Mouse (Mus musculus) embryonic facial prominence, embryonic 12.5 days (tissue): ENCODE results near the gene Senp1. TPM values are rescaled to one million over a fixed set of nuclear protein-coding genes. Genes with fewer than 3 reads are reported as not detected.

Experiments used
- ATAC-seq: fragments of 200-750 bp; cut with Nextera tagmentation; 2 replicates; pipeline ENCODE4 v1.8.0; 2017; ENCODE audit not compliant: insufficient number of reproducible peaks, insufficient read depth, low FRiP score, low TSS enrichment
- H3K27ac ChIP-seq: fragments of 300-500 bp; sonication (generic); 2 replicates; pipeline ENCODE4 v1.5.1; 2016; ENCODE audit warnings: mild to moderate bottlenecking
- H3K27me3 ChIP-seq: fragments of 300-500 bp; sonication (generic); 2 replicates; pipeline ENCODE4 v1.6.1; 2016; ENCODE audit warnings: mild to moderate bottlenecking, moderate library complexity
- H3K36me3 ChIP-seq: fragments of 300-500 bp; sonication (generic); 2 replicates; pipeline ENCODE4 v1.6.1; 2016; ENCODE audit warnings: mild to moderate bottlenecking
- H3K4me1 ChIP-seq: fragments of 300-500 bp; sonication (generic); 2 replicates; pipeline ENCODE4 v1.6.1; 2016
- H3K4me2 ChIP-seq: fragments of 300-500 bp; sonication (generic); replicated peaks from 2 replicates; pipeline ENCODE4 v1.6.1; 2016; ENCODE audit warnings: mild to moderate bottlenecking, moderate library complexity
- H3K4me3 ChIP-seq: fragments of 300-500 bp; sonication (generic); 2 replicates; pipeline ENCODE4 v1.5.1; 2016; ENCODE audit warnings: mild to moderate bottlenecking
- H3K9ac ChIP-seq: fragments of 300-500 bp; sonication (generic); 2 replicates; pipeline ENCODE4 v1.6.1; 2016; ENCODE audit warnings: mild to moderate bottlenecking, moderate library complexity
- H3K9me3 ChIP-seq: fragments of 300-500 bp; sonication (generic); 2 replicates; pipeline ENCODE4 v1.6.1; 2016; ENCODE audit warnings: mild to moderate bottlenecking, moderate library complexity
- WGBS: fragments of 180-500 bp; shearing (Covaris S2); methylation state at CpG from one replicate; pipeline ENCODE4 v1.1.7; 2016; 5-methylcytosine and 5-hydroxymethylcytosine counted together
- polyA plus RNA-seq: library from polyadenylated mRNA; unstranded; fragments of >200 nt; fragmentation: Nextera tagmentation; extraction: Ambion mirVana; gene quantifications from 2 replicates; pipeline ENCODE4 v1.2.1, GENCODE M21; 2016

The Senp1 gene
- polyA plus RNA-seq, 1 experiment from 2014 or later = 45.6 TPM

- WGBS = 88% methylated on average over 6 of the region's 6 CpGs
Measured at GRCm38 (mm10) chr15:98102401-98102800, 8.9 kb upstream of the Senp1 start.

GRCm38 (mm10) chr15:98098519-98098918 is 5.0 kb upstream of the Senp1 start:
- Histone ChIP-seq H3K4me1 (peaks cover 5% of the 10 kb centered on the region; the same call in 1 of the 2 replicates), H3K4me3 (no peak overlapping the region), H3K36me3 (no peaks in the 10 kb centered on the region), H3K4me2 (no peak overlapping the region), H3K27me3 (no peaks in the 10 kb centered on the region), H3K9me3 (no peaks in the 10 kb centered on the region), H3K27ac (no peak overlapping the region), H3K9ac (no peak overlapping the region)
- no peak for ATAC-seq
- 90% methylated on average over 9 of the region's 9 CpGs for WGBS

More at GRCm38 (mm10) chr15:98102401-98102800, 8.9 kb upstream of the Senp1 start:
- Histone ChIP-seq H3K9ac (no peak overlapping the region), H3K4me2 (no peak overlapping the region), H3K27ac (no peak overlapping the region), H3K36me3 (no peaks in the 10 kb centered on the region), H3K9me3 (no peaks in the 10 kb centered on the region), H3K4me3 (no peak overlapping the region), H3K4me1 (peaks cover 2% of the 10 kb centered on the region; the same call in 1 of the 2 replicates), H3K27me3 (no peaks in the 10 kb centered on the region)
- ATAC-seq = no peak

- WGBS = 48% methylated on average over 3 of the region's 3 CpGs
- H3K27ac ChIP-seq = no peak overlapping the region
- no peaks in the 10 kb centered on the region for H3K27me3 ChIP-seq
- no peak overlapping the region for H3K4me2 ChIP-seq
- no peak overlapping the region for H3K4me3 ChIP-seq
- H3K36me3 ChIP-seq = no peaks in the 10 kb centered on the region
- no peak overlapping the region for H3K9ac ChIP-seq
- no peaks in the 10 kb centered on the region for H3K9me3 ChIP-seq
- no peak for ATAC-seq
- peaks cover 8% of the 10 kb centered on the region for H3K4me1 ChIP-seq
Measured at GRCm38 (mm10) chr15:98096957-98097356, 3.4 kb upstream of the Senp1 start.

GRCm38 (mm10) chr15:98094905-98095304 is 1.4 kb upstream of the Senp1 start:
- H3K4me2 ChIP-seq = no peak overlapping the region
- no peak overlapping the region for H3K9ac ChIP-seq
- WGBS = 92% methylated on average over 12 of the region's 12 CpGs
- no peak for ATAC-seq
- H3K27me3 ChIP-seq = no peaks in the 10 kb centered on the region
- H3K9me3 ChIP-seq = no peaks in the 10 kb centered on the region
- no peaks in the 10 kb centered on the region for H3K36me3 ChIP-seq
- no peak overlapping the region for H3K4me3 ChIP-seq
- H3K27ac ChIP-seq = no peak overlapping the region
- H3K4me1 ChIP-seq = peaks cover 18% of the 10 kb centered on the region

GRCm38 (mm10) chr15:98092372-98093120 is 998 bp downstream of the Senp1 start, which contains the start of gene Pfkm:
TSS of gene Pfkm (plus strand) at chr15:98092589.
- Histone ChIP-seq H3K4me3 (peak within 1 kb of the TSS; percentile 89), H3K27me3 (no peaks in the 10 kb centered on the region), H3K4me1 (peaks cover 18% of the 10 kb centered on the region), H3K9me3 (no peaks in the 10 kb centered on the region), H3K27ac (peak within 1 kb of the TSS; percentile 96), H3K9ac (peak within 1 kb of the TSS; percentile 91), H3K4me2 (peak within 1 kb of the TSS; percentile 63), H3K36me3 (peaks cover 6% of the 10 kb centered on the region; the same call in 1 of the 2 replicates)
- no peak; the same call in 1 of the 2 replicates for ATAC-seq
- 1% methylated on average over 30 of the region's 30 CpGs for WGBS

- H3K36me3 ChIP-seq = peaks cover 6% of the 10 kb centered on the region; the same call in 1 of the 2 replicates
- peak overlapping the region; percentile 89 for H3K4me3 ChIP-seq
- H3K9me3 ChIP-seq = no peaks in the 10 kb centered on the region
- H3K9ac ChIP-seq = peak overlapping the region; percentile 91
- WGBS = 36% methylated on average over 4 of the region's 4 CpGs
- no peak overlapping the region for H3K27ac ChIP-seq
- no peaks in the 10 kb centered on the region for H3K27me3 ChIP-seq
- no peak for ATAC-seq
- peaks cover 18% of the 10 kb centered on the region for H3K4me1 ChIP-seq
- peak overlapping the region; percentile 63 for H3K4me2 ChIP-seq
Measured at GRCm38 (mm10) chr15:98091841-98092240, 1.7 kb downstream of the Senp1 start.

GRCm38 (mm10) chr15:98089421-98090183 is 3.9 kb downstream of the Senp1 start:
- Histone ChIP-seq H3K27me3 (no peaks in the 10 kb centered on the region), H3K4me1 (peaks cover 18% of the 10 kb centered on the region), H3K27ac (no peak overlapping the region), H3K9ac (no peak overlapping the region), H3K4me3 (no peak overlapping the region), H3K4me2 (no peak overlapping the region), H3K9me3 (no peaks in the 10 kb centered on the region), H3K36me3 (peaks cover 16% of the 10 kb centered on the region)
- WGBS = 75% methylated on average over 9 of the region's 9 CpGs
- no peak for ATAC-seq

- no peak for ATAC-seq
- Histone ChIP-seq H3K4me1 (peaks cover 17% of the 10 kb centered on the region), H3K36me3 (peaks cover 18% of the 10 kb centered on the region), H3K27me3 (no peaks in the 10 kb centered on the region), H3K4me3 (no peak overlapping the region), H3K27ac (no peak overlapping the region), H3K4me2 (no peak overlapping the region), H3K9me3 (no peaks in the 10 kb centered on the region), H3K9ac (no peak overlapping the region)
- WGBS = 83% methylated on average over 1 of the region's 1 CpGs
Measured at GRCm38 (mm10) chr15:98088889-98089288, 4.7 kb downstream of the Senp1 start.

- Histone ChIP-seq H3K4me1 (no peaks in the 10 kb centered on the region), H3K27me3 (no peaks in the 10 kb centered on the region), H3K27ac (no peak overlapping the region), H3K4me3 (no peak overlapping the region), H3K9me3 (no peaks in the 10 kb centered on the region), H3K36me3 (peaks cover 49% of the 10 kb centered on the region), H3K9ac (no peak overlapping the region), H3K4me2 (no peak overlapping the region)
- WGBS = 92% methylated on average over 6 of the region's 6 CpGs
- no peak for ATAC-seq
Measured at GRCm38 (mm10) chr15:98076901-98077300, 16.6 kb downstream of the Senp1 start.

GRCm38 (mm10) chr15:98075034-98075433 is 18.5 kb downstream of the Senp1 start:
- H3K27me3 ChIP-seq = no peaks in the 10 kb centered on the region

GRCm38 (mm10) chr15:98074521-98074920 is 19.0 kb downstream of the Senp1 start:
- no peak for ATAC-seq
- H3K9ac ChIP-seq = no peak overlapping the region
- no peak overlapping the region for H3K27ac ChIP-seq
- H3K36me3 ChIP-seq = peaks cover 56% of the 10 kb centered on the region
- H3K9me3 ChIP-seq = no peaks in the 10 kb centered on the region
- H3K27me3 ChIP-seq = no peaks in the 10 kb centered on the region
- 93% methylated on average over 8 of the region's 8 CpGs for WGBS
- H3K4me3 ChIP-seq = no peak overlapping the region
- H3K4me2 ChIP-seq = no peak overlapping the region
- H3K4me1 ChIP-seq = no peaks in the 10 kb centered on the region

More at GRCm38 (mm10) chr15:98075034-98075433, 18.5 kb downstream of the Senp1 start:
- Histone ChIP-seq H3K4me1 (no peaks in the 10 kb centered on the region), H3K4me3 (no peak overlapping the region), H3K9me3 (no peaks in the 10 kb centered on the region), H3K4me2 (no peak overlapping the region), H3K9ac (no peak overlapping the region), H3K27ac (no peak overlapping the region), H3K36me3 (peaks cover 52% of the 10 kb centered on the region)
- no peak for ATAC-seq
- 87% methylated on average over 16 of the region's 16 CpGs for WGBS

- Histone ChIP-seq H3K4me3 (no peak overlapping the region), H3K9ac (no peak overlapping the region), H3K4me1 (no peaks in the 10 kb centered on the region), H3K27ac (no peak overlapping the region), H3K9me3 (no peaks in the 10 kb centered on the region), H3K36me3 (peaks cover 52% of the 10 kb centered on the region), H3K27me3 (no peaks in the 10 kb centered on the region), H3K4me2 (no peak overlapping the region)
- no peak for ATAC-seq
- WGBS = 86% methylated on average over 3 of the region's 3 CpGs
Measured at GRCm38 (mm10) chr15:98070376-98070775, 23.2 kb downstream of the Senp1 start.
